Comparison of ENCODE assay signal across 11 mouse cellular contexts in the genomic region with DNA sequence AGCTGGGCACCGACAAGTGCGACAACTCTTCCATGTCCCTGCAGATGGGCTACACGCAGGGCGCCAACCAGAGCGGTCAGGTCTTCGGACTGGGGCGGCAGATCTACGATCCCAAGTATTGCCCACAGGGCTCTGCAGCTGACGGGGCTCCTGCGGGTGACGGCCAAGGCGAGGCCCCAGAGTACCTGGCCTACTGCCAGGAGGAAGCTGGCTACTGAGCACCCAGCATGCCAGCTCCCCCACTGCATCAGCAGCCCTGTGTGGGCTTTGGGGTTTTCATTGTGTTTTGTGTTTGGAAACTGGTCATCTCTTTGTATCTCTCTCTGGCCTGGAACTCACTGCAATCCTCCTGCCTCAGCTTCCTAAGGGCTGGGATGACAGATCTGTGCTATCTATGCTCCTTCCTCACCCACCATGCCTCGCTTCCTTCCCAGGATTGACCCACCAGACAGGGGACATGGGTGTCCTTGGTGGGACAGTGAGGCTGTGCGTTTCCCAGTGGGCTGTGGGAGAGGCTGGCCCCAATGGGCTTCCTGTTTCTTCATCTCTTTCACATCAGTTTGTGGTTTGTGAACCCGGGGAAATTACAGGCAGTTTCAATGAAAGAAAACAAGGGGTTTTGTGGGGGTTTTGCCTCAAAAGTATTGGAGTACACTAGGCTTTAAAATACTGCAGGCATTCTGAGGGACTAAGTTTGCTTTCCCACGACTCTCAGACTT. TPM values are rescaled to one million over a fixed set of nuclear protein-coding genes. Genes with fewer than 3 reads are reported as not detected.
DNase-seq lines count a peak whose midpoint lies in the region.
"Had no signal": no experiment of that assay in that cellular context is flagged by ENCODE, and none has a peak within 500 bp of the region (broad histone marks: within the 10 kb centered on the region; RNA-seq: fewer than 3 reads in every experiment).

No protein-coding gene starts in this region.

- peaks cover 42% of the 10 kb centered on the region for H3K4me1 ChIP-seq in heart, embryonic 10.5 days

- H3K27ac ChIP-seq in heart, embryonic 10.5 days, result peak overlapping the region; percentile 1; the same call in 1 of the 2 replicates
- H3K27ac ChIP-seq: hindbrain, embryonic 15.5 days; limb, embryonic 12.5 days; neural tube, embryonic 12.5 days had no signal

- 0 out of 2 replicates have a peak, but pooled peaks cover 3% of the 10 kb centered on the region for H3K9me3 ChIP-seq in heart, embryonic 10.5 days
- H3K9me3 ChIP-seq: hindbrain, embryonic 15.5 days had no signal

- H3K36me3 ChIP-seq in heart, embryonic 10.5 days, result peaks cover 58% of the 10 kb centered on the region
- H3K36me3 ChIP-seq: hindbrain, embryonic 15.5 days had no signal

- peaks cover 17% of the 10 kb centered on the region for H3K27me3 ChIP-seq in heart, embryonic 10.5 days (ENCODE audit: insufficient read depth, poor library complexity, severe bottlenecking)

- no peak for DNase-seq in heart, embryonic 10.5 days (ENCODE audit: low spot score)
- no peak for DNase-seq in heart, adult 8-10 months (ENCODE audit: low spot score)
- DNase-seq in thymus, postnatal 14 days, result peak; percentile 41
- DNase-seq in thymus, postnatal 10 days (ENCODE audit: low spot score in 2 of 2), result no peak
- peak; percentile 65 for DNase-seq in lung, postnatal 14 days
- DNase-seq in thymus, postnatal 4 days, result peak; percentile 47
- DNase-seq in cerebellum, adult 11 months, result no peak
- no peak for DNase-seq in cerebellum, adult 9-11 months

- H3K4me3 ChIP-seq in heart, embryonic 10.5 days, result no peak overlapping the region
- H3K4me3 ChIP-seq: hindbrain, embryonic 15.5 days; limb, embryonic 12.5 days; neural tube, embryonic 12.5 days had no signal

- 90% methylated on average over 16 of the region's 16 CpGs for WGBS in heart, embryonic 10.5 days

RNA-seq across cellular contexts. Expression of gene Abca7, which starts 1.7 kb away (rescaled TPM):
- polyA plus RNA-seq in heart, embryonic 10.5 days (2016; fragmentation: Nextera tagmentation; extraction: Ambion mirVana), result 2.8 and 4.1 TPM in 2 replicates
- 1 to 10 TPM; 7.5 to 8.5 (median 8.0) TPM for total RNA-seq in heart, adult 8-10 months (2022)

RNA-seq across cellular contexts. Expression of gene Cnn2, which starts 6.2 kb away (rescaled TPM):
- 408 and 456 TPM in 2 replicates for polyA plus RNA-seq in heart, embryonic 10.5 days (2016; fragmentation: Nextera tagmentation; extraction: Ambion mirVana)
- total RNA-seq in heart, adult 8-10 months (2022), result 10 to 100 TPM; 27.1 to 35.7 (median 33.3) TPM

RNA-seq across cellular contexts. Expression of gene Tmem259, which starts 10.4 kb away (rescaled TPM):
- polyA plus RNA-seq in heart, embryonic 10.5 days (2016; fragmentation: Nextera tagmentation; extraction: Ambion mirVana), result 12.7 and 16.4 TPM in 2 replicates
- total RNA-seq in heart, adult 8-10 months (2022), result 100 to 1,000 TPM; 116 to 120 (median 117) TPM

RNA-seq across cellular contexts. Expression of gene Arhgap45, which starts 21.9 kb away (rescaled TPM):
- 12.0 and 16.7 TPM in 2 replicates for polyA plus RNA-seq in heart, embryonic 10.5 days (2016; fragmentation: Nextera tagmentation; extraction: Ambion mirVana)
- 1 to 10 TPM; 2.9 to 5.1 (median 3.4) TPM for total RNA-seq in heart, adult 8-10 months (2022)

RNA-seq across cellular contexts. Expression of gene Grin3b, which starts 24.0 kb away (rescaled TPM):
- polyA plus RNA-seq in heart, embryonic 10.5 days (2016; fragmentation: Nextera tagmentation; extraction: Ambion mirVana), result 0.30 and 0.34 TPM in 2 replicates
- total RNA-seq in heart, adult 8-10 months (2022), result under 1 TPM; 0.37 to 0.85 (median 0.63) TPM

Comparison
In these comparisons a context has a peak if more than half of its experiments do, and no peak if none do; other contexts are left out.
1. DNase-seq: peak in thymus, postnatal 14 days (single experiment), lung, postnatal 14 days (single experiment) and thymus, postnatal 4 days (single experiment); none in heart, embryonic 10.5 days (single experiment), heart, adult 8-10 months (single experiment), thymus, postnatal 10 days (0 of 2), cerebellum, adult 11 months (single experiment) and cerebellum, adult 9-11 months (single experiment).